Mouse (Mus musculus): Measurements from ENCODE around the gene Cep152.
A peak's percentile ranks its signal among the peaks of the same experiment; 100 is the strongest.

The Cep152 gene

DNA sequence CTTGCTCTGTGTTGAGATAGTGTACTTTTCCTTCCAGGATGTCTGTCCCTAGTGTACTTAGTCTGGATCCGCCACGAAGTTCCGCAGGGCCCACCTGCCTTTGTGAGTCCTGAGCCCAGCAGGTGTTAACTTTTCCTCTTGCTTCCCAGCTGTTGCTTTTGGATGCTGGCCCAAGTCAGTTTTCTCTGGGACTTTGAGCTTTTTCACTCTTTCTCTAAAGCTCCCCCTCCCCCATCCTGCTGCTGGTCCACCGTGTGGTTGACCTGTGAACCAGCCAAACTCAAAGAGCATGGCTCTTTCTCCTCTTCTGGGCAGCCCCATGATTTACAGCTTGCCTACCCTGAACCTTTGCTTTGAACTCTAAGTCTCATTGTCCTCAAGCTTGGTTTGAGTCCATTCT lies 1.6 kb upstream of the Cep152 start:
- no peak for DNase-seq (ENCODE audit: low spot score)

DNA sequence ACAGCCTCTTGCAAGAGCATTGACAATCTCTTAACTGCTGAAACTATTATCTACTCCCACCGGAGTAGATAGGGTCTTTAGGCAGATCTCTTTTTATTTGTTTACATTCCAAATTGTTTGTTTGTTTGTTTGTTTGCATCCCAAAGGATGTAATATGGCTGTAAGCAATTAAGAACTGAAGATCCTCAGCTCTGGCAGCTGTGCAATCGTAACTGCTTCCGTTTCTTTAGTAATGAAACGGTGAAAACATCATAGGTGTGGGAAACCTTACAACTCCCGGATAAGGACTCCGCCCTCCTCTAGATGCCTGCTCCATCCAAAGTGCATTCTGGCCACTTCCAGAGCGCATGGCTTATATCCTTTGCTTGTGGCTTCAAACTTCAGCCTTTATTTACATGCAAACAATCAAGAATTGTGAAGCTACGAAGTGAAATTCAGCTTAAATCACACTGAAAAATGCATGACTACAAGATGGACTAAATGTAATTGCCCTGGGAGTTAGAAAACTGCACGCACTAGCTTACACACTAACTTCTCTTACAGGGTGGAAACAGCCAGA lies 707 bp downstream of the Cep152 start:
- peak; percentile 14 for DNase-seq (ENCODE audit: low spot score)

DNA sequence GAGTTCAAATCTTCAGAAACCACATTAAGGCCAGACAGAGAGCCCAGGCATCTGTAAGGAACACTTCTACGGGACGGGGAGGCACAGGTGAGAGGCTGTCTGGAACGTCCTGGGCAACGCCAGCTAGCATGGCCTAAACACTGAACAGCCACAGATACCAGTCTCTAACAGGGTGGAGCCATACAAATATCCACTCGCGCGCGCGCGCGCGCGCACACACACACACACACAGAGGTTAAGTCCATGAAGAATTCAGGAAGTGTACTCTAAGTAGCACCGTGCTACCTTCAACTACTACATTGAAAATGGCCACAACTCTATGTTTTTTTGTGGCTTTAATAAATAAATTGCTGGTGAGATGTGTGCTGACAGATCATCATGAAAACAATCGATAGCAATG lies 1.7 kb downstream of the Cep152 start:
- no peak for DNase-seq (ENCODE audit: low spot score)

DNA sequence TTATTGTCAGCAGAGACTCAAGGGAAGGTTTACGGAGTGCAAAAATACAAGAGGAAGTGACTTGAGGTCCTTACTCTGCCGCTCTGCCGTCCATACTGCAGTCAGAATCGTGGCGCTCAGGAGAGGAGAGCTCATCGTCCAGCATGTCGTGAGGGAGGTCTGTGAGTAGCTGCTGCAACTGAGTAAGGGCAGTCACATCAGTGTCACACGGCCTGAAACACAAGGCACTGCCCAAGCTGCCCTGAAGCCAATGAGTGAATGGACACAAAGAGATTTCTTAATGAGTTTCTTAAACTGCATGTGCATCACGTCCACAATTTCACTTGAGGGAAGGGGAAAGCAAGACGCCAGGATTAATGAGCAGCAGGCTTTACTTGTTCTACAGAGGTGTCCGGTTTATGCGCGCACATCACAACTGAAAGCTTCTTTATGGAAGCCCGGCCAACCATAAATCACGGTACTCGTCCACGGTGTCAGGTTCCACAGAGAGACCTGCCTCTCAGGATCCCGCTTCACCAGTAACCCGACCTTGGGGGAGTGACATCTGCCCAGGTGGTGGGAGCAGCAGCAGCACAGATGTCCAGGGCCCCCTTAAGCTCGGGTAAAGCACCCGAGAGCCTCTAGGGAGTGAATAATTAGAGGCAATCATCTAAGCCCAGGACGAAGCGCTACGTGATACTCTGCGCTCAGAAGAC lies 4.6 kb downstream of the Cep152 start:
- DNase-seq (ENCODE audit: low spot score) = no peak

DNA sequence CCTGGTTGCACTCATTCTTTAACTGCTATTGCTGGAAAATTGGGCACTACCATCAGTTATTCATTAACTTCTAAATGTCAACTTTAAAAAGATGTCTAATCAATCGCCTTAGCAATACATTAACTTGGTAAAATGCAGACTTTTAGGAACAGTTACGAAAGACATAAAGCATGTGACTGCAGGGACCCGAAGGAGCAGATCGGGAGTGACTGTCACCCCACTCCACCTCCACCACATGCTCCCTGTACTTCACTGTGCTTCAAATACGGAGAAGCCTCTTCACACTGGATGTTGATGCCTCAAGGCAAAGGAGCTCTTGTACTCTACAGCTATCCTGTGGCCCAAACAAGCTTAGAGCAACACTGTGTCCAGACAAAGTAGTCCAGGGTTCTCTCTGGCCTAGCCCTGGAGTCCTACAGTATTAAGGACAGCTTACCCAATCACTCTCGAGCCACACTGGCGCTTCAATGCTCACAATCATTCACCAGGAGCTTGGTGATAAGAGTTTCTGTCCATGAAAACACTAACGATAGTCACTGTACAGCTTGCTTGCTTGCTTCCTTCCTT lies 9.0 kb downstream of the Cep152 start:
- DNase-seq (ENCODE audit: low spot score) = no peak

DNA sequence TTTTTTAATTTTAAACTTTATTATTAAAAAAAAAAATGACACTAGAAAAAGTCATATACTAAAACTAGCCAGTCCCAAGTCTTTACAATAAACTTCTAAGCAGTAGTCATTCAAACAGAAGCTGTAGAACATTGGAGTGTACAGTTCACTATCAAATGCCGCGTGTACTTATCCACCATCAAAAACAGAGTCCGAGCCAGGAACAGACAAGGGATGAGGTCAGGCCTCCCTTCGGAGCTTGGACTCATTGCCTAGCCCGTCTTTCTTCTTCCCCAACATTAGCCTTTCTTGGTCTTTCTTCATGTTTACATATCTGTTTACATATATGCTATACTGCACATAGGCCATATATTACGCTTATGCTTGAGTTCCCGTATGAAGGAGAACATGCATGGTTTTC lies 9.5 kb downstream of the Cep152 start:
- DNase-seq (ENCODE audit: low spot score) = no peak

DNA sequence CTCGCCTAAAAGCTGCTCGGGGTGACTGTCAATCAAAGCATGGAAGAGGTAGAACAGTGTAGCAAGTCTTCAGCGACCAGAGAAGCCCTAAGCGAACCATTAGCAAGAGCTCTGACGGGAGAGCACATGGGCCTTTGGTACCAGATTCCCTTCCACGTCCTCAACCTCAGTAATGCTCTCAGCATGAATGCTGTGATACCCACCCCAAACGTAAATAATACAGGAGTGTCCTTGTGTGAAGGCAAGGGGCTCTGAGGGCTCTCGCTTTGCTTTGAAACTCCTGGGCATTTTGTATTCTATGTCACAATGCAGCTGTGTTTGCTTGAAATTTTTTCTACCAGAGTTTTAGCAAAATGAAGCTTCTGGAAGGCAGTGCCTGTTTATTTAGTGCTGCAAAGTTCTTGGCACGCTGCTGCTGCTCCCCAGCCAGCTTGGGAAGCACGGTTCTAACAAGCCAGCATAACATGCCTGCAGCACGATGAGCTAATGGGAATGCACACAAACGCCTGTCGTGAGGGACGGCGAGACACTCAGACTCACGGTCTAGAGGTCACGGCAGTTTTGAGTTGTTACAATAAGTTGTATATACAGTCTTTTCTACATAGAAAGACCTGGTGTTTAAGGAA lies 18.6 kb downstream of the Cep152 start:
- peak; percentile 32 for DNase-seq (ENCODE audit: low spot score)

DNA sequence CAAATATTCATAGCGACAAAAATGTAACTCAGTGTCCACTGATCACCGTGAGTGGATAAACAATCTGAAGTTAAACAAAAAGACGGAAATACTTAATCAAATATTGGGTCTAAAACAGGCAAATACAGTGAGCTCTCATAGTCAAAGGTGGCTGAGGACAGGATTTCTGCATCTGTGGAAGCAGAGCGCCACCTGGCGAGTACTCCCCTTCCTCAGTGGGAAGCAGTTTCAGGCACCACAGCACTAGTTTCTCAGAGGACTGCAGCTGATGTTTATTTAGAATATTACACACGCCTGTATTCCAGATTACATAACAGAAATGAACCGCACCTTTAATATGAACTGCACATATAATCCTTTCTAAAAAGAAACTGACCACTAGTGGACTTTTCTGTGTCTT lies 20.3 kb downstream of the Cep152 start:
- peak; percentile 85 for DNase-seq (ENCODE audit: low spot score)

DNA sequence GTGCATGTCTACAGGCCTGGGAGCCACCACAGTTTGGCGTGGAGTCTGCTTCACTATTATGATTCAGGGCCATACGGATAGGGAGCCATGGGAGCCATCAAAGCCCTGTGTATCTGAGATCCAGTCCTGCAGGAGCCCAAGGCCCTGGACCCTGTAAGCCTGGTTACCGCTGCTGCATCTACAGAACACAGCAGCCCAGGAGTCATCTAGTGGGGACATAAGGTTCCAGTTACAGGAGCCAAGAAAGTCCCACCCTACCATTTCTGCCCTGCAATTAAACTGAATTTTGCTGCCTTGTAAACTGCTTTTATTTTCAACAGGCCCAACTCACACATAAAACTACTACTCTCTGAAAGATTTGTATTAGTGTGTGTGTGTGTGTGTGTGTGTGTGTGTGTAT lies 21.9 kb downstream of the Cep152 start:
- no peak for DNase-seq (ENCODE audit: low spot score)

DNA sequence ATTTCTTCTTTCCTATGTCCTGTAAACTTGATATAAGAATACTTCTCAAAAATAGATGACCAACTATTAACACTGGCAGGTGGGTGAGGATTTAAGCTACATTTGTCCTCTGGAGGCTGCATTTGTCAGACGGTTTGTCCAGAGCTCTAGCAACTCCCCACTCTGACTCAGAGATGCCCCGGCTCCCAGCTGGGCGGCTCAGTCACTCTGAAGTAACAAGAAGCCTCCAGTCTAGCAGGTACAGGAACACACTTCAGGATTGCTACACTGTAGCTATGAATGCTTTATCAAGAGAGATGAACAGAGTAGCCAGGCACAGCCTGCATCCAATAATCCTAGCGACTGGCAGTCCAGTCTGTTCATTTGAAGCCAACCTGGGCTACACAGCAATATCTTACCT lies 26.0 kb downstream of the Cep152 start:
- no peak for DNase-seq (ENCODE audit: low spot score)

DNA sequence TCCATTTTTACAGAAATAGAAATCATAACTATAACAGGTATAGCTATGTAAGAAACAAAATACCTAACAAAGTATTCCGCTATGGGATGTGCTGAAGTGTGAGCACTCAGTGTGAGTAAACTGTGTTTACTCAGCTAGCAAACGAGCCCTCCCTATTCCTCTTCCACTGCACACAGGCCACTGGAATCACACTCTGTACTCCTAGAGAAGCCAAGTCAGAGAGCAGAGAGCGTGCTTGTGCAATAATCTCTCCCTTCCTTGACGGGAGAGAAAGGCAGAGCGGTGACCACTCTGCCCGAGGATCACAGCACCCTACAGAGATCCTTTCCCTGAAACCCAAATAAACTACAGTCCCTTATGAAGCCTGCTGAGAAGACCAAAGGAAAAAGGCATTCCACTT lies 26.7 kb downstream of the Cep152 start:
- peak; percentile 32 for DNase-seq (ENCODE audit: low spot score)

DNA sequence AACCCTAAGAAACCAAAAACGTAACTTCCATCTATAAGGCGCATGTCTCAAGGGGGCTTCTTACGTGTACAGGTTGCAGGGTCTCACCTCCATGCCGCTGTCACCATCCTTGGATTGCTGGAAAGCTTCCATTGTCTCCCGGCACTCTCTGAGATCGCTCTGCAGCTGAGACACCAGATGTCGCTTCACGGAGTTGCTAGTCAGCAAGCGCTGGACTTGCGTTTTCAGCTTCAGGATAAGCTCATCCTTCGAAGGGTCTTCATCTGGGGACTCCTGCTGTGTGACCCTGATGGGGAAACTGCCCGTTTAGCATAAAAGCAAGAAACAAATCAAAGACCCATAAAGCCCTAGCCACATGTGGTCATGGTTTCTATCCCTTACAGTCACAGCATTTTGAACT lies 30.1 kb downstream of the Cep152 start:
- no peak for DNase-seq (ENCODE audit: low spot score)

DNA sequence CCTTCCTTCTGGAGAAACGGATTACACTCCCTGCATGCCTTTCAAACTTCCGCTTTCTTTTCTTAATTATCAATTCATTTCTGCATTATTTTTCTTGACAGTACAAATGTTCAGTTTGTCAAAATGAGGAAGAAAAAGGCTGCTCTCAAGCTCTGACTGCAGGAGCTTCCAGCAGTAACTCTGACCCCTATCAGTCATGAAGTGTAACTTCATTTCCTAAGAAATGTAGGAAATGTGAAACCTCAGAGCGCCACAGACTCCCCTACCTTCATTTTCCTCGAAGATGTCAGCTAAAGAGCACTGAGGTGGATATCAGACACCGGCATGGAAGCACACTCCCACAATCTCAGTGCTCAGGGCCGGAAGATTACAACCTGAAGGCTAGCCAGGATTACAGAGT lies 30.8 kb downstream of the Cep152 start:
- DNase-seq (ENCODE audit: low spot score) = no peak

DNA sequence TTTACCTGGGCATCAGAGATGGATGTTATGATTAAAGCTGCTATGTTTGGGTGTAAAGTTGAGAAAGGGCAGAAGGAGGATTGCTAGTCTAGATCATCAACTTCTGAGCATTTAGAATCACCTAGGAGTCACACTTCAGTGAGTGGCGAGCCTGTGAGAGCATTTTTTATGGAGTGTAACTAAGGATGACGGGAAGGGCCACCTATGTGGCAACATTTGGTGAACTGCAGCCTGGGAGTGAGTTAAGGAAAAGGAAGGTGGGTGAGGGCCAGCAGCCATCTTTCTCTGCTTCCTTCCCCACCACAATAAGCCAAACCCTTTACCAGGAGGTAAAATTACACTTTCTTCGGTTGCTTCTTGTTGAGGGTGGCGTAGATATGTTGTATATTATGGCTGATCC lies 33.0 kb downstream of the Cep152 start:
- no peak for DNase-seq (ENCODE audit: low spot score)

DNA sequence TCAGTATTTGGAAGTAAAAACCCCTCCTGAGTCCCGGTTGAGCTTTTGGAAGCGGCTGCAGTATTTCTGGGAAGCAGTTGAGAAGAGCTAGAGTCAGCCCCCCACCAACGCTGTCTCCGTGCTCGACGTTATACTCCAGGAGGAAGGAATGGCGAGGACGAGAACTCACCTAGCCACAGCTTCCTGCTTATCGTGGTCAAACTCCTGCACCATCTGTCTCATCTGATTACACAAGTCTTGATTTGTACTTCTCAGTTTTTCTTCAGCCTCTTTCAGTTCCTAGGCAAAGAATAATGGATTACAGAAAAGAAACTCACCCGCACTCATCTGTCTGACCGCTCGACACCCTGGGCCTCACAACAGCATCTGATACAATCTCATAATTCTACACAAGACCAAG lies 35.6 kb downstream of the Cep152 start:
- no peak for DNase-seq (ENCODE audit: low spot score)

DNA sequence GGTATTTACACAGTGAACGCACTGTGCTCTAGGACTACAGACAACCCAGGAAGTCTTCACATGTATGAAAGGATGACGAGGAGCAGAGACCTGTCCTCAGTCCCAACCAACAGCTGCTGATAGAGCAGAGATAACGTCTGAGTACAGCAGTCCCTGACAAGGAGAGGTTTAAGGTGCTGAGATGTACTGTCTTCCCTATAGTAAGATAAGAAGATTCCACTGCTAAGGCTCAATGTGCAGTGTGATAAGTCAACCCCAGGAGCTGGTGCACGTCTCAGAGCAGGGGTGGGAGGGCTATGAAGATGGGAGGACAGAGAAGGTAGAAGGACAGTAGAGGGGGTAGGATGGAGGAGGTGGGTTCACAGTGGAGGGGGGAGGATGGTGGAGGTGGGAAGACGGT lies 43.8 kb downstream of the Cep152 start:
- no peak for DNase-seq (ENCODE audit: low spot score)

DNA sequence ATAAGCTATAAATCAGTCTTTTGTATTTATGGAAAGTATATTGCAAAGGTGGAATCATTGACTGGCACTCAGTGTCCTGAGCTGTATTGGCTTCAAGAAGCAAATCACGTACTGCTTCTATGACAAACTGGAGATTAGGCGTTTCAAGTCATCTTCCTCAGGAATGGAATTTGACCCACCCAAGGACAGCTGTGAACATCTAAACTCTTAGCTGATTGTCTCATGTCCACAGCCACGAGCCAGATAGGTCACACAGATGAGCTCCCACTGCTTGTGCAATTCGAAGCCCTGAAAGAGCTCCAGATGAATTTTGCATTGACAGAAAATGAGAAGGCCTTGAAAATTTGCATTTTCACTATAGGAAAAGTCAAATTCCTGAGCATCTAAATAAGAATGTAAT lies 47.2 kb downstream of the Cep152 start:
- DNase-seq (ENCODE audit: low spot score) = peak; percentile 5

DNA sequence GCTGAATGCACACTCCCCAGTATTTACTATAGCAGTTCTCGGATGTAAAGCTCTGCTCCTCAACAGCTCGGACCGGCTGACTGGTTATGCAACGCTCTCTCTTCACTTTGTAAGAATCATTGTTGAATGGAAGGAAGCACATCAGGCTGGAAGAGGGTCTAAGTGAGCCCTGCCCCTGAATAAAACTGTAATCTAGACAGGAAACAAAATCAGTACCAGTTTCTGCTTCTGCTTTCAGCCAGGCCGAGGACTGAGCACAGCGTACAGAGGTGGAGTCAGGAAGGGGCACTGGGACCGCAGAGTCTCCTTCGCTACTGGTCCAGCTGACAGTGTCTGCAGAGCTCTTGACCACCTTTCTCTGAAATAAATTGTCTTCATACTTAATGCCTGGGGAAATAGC lies 48.4 kb downstream of the Cep152 start:
- DNase-seq (ENCODE audit: low spot score) = no peak

DNA sequence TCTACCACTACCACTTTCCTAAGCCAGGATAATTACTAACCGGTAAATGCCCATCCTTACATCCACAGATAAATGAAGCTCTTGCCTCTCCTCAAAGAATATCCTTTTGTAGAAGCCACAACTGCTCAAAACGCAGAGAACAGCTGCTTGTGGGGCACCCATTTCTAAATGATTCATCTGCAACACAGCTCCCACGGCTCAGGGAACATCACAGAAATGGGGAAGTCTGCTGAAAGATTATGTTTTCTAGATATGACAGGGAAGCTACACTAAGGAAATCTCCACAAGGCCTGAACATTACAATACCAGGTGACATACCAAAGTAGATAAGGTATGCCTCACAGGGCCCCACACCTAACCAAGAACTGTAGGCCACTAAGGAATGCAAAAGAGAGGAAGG lies 49.1 kb downstream of the Cep152 start:
- no peak for DNase-seq (ENCODE audit: low spot score)

DNA sequence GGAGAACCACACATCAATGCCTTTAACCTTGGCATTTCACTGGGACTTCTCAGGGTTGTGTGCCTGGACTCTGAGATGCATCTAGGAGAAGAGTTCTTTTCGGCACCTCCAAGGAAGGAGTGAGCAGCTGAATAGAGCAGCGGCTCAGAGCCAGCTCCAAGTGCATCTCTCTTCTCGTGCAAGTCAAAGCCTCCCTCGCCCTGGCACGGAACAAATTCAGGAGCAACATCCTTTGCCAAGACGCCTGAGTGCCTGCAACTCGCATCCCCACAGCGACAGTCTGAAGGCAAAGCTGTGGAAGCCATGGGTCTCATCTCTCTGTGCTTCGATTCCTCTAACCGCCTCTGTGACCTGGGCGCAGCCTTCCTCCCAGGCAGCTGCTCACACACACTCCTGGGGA lies 61.0 kb downstream of the Cep152 start:
- no peak for DNase-seq (ENCODE audit: low spot score)

DNA sequence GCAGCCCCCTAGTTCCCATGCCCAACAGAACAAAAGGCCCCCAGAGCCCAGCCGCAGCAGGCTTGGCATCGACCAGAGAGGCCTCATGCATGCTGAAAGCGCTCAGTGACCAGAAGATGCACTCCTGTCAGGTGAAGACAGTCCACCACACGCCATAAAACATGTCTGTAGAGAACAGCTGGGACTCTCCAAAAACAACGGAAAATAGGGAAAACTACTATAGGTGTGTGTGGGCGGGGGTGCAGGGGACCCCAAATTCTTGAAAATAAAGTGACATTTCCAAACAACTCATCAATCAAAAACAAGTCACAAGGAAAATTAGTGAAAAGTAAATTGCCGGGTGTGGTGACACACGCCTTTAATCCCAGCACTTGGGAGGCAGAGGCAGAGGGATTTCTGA lies 62.5 kb downstream of the Cep152 start:
- no peak for DNase-seq (ENCODE audit: low spot score)

DNA sequence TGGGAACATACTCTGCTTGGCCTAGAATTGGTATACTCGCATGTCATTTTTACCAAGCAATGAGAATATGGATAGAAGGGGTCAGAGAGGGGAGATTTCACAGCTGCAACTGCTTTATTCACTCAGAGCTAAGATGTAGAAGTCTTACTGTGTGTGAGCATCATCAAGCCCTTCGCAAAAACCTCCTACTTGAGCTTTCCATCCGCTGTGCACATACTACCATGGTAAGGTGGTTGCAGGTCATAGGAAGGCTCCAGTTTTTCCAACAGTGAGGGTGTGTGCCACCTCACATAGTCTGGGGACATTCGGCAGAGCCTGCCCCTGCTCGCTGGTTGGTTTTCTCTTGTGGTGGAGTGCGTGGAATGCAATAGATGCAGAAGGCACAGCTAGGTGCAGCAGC lies 64.9 kb downstream of the Cep152 start:
- no peak for DNase-seq (ENCODE audit: low spot score)

Measured in adipocyte (in vitro differentiated cells).